Comparison of ENCODE assay signal across 42 mouse cellular contexts in the genomic region with DNA sequence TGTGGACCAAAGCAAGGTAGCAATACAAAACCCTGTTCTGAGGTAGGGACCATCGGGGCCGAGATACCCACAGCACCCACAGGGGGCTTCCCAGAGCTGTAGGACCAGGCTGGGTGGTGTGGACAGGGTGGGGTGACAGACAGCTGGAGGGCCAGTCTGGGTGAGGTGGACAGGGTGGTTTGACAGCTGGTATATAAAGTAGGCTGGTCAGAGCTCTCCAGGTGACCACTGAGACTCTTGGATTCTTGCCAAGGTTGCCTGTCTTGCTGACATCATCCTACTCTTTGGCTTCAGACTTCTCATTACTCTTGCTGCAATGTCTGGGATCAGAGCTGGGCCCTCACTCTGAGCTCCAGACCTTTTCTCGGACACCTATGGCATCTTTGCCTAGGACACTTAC. TPM values are rescaled to one million over a fixed set of nuclear protein-coding genes. Genes with fewer than 3 reads are reported as not detected.
"Had no signal": no experiment of that assay in that cellular context is flagged by ENCODE, and none has a peak within 500 bp of the region (broad histone marks: within the 10 kb centered on the region; RNA-seq: fewer than 3 reads in every experiment).

No protein-coding gene starts in this region.

- H3K27me3 ChIP-seq: heart, embryonic 13.5 days; heart, embryonic 15.5 days; hindbrain, embryonic 13.5 days; hindbrain, embryonic 15.5 days; kidney, embryonic 15.5 days; limb, embryonic 12.5 days; liver, embryonic 13.5 days; liver, embryonic 15.5 days had no signal

- H3K27ac ChIP-seq: heart, adult 2 months; heart, embryonic 13.5 days; heart, embryonic 15.5 days; hindbrain, embryonic 13.5 days; hindbrain, embryonic 15.5 days; hindbrain, postnatal 0 days; kidney, embryonic 15.5 days; kidney, postnatal 0 days; limb, embryonic 10.5 days; limb, embryonic 12.5 days; liver, embryonic 13.5 days; liver, embryonic 15.5 days had no signal

- H3K36me3 ChIP-seq: heart, embryonic 13.5 days; heart, embryonic 15.5 days; hindbrain, embryonic 13.5 days; hindbrain, embryonic 15.5 days; kidney, embryonic 15.5 days; limb, embryonic 10.5 days; limb, embryonic 12.5 days; liver, embryonic 13.5 days; liver, embryonic 15.5 days had no signal

- DNase-seq: gastrocnemius, postnatal 14 days; gastrocnemius, postnatal 36 days; heart, postnatal 14 days; kidney, adult 11 months; kidney, adult 2 months; kidney, adult 9 months; kidney, postnatal 14 days; kidney, postnatal 36 days; layer of hippocampus, adult 9-11 months; layer of hippocampus, postnatal 36 days; liver; liver, embryonic 13.5 days had no signal

- H3K4me1 ChIP-seq: heart, embryonic 13.5 days; heart, embryonic 15.5 days; hindbrain, embryonic 13.5 days; hindbrain, embryonic 15.5 days; kidney, embryonic 15.5 days; limb, embryonic 10.5 days; limb, embryonic 12.5 days; liver, embryonic 13.5 days; liver, embryonic 15.5 days had no signal

- H3K9me3 ChIP-seq: heart, embryonic 13.5 days; heart, embryonic 15.5 days; hindbrain, embryonic 13.5 days; hindbrain, embryonic 15.5 days; kidney, embryonic 15.5 days; limb, embryonic 10.5 days; limb, embryonic 12.5 days; liver, embryonic 13.5 days; liver, embryonic 15.5 days had no signal

- H3K4me2 ChIP-seq: heart, embryonic 13.5 days; heart, embryonic 15.5 days; hindbrain, embryonic 13.5 days; hindbrain, embryonic 15.5 days; kidney, embryonic 15.5 days; limb, embryonic 12.5 days; liver, embryonic 11.5 days; liver, embryonic 13.5 days; liver, embryonic 15.5 days had no signal

- H3K4me3 ChIP-seq: heart, adult 2 months; heart, embryonic 13.5 days; heart, embryonic 15.5 days; hindbrain, embryonic 13.5 days; hindbrain, embryonic 15.5 days; kidney, embryonic 15.5 days; limb, embryonic 10.5 days; limb, embryonic 12.5 days; liver, embryonic 13.5 days; liver, embryonic 15.5 days had no signal

- ATAC-seq: hindbrain, postnatal 0 days; intestine, embryonic 16.5 days had no signal

- H3K9ac ChIP-seq: heart, embryonic 13.5 days; heart, embryonic 15.5 days; hindbrain, embryonic 13.5 days; hindbrain, embryonic 15.5 days; kidney, embryonic 15.5 days; limb, embryonic 12.5 days; liver, embryonic 13.5 days; liver, embryonic 15.5 days had no signal

RNA-seq across cellular contexts. Expression of gene AL607142.1, which starts 41.6 kb away (rescaled TPM):
- total RNA-seq: gastrocnemius, adult 18-20 months; gastrocnemius, adult 8-10 months; gastrocnemius, postnatal 14 days; gastrocnemius, postnatal 36 days; heart, adult 2 months; heart, postnatal 14 days; heart, postnatal 36 days; hematopoietic stem cell, adult 5-6 weeks; hindbrain, postnatal 0 days; layer of hippocampus, adult 18-20 months; layer of hippocampus, adult 8-10 months; layer of hippocampus, postnatal 14 days; layer of hippocampus, postnatal 36 days; left cerebral cortex, adult 18-20 months; left cerebral cortex, adult 8-10 months; left cerebral cortex, postnatal 10 days; left cerebral cortex, postnatal 25 days had no signal
- polyA plus RNA-seq: gonadal fat pad, adult 2 months; heart, adult 2 months; heart, embryonic 13.5 days; heart, embryonic 15.5 days; heart, postnatal 0 days; hindbrain, embryonic 11.5 days; hindbrain, embryonic 13.5 days; hindbrain, embryonic 15.5 days; hindbrain, postnatal 0 days; intestine, embryonic 14.5 days; intestine, embryonic 16.5 days; kidney, adult 2 months; kidney, embryonic 15.5 days; kidney, postnatal 0 days; large intestine, adult 2 months; limb, embryonic 10.5 days; limb, embryonic 12.5 days; limb, embryonic 14.5 days; liver, embryonic 11.5 days; liver, embryonic 13.5 days; liver, embryonic 15.5 days had no signal

RNA-seq across cellular contexts. Expression of gene Edn2, which starts 54.6 kb away (rescaled TPM):
- total RNA-seq: gastrocnemius, adult 18-20 months; gastrocnemius, adult 8-10 months; gastrocnemius, postnatal 14 days; gastrocnemius, postnatal 36 days; heart, adult 2 months; heart, postnatal 14 days; heart, postnatal 36 days; hematopoietic stem cell, adult 5-6 weeks; layer of hippocampus, adult 18-20 months; layer of hippocampus, adult 8-10 months; layer of hippocampus, postnatal 14 days; layer of hippocampus, postnatal 36 days; left cerebral cortex, adult 18-20 months; left cerebral cortex, postnatal 10 days; left cerebral cortex, postnatal 25 days had no signal
- polyA plus RNA-seq: hindbrain, embryonic 11.5 days; kidney, adult 2 months; kidney, postnatal 0 days; limb, embryonic 10.5 days; liver, embryonic 15.5 days had no signal
